Mouse (Mus musculus): ENCODE results near the gene Gm45140. TPM values are rescaled to one million over a fixed set of nuclear protein-coding genes. Genes with fewer than 3 reads are reported as not detected.

Gene Gm45140
- total and polyA plus RNA-seq, 3 experiments, result 4.3 to 25.7 (median 13.0) TPM

- H3K27ac ChIP-seq (ENCODE audit: insufficient read depth, low read depth), result no peak overlapping the region
- H3K9me3 ChIP-seq (replicated peaks; ENCODE audit: low read length), result no peaks in the 10 kb centered on the region
- dilution Hi-C loops (cut with MboI; ENCODE audit: extremely low pct_ligation_motif_present, extremely low pct_unique_long_range_greater_than_20kb, low sequenced_read_pairs), result no loop called here
- H3K79me2 ChIP-seq (replicated peaks; ENCODE audit: control insufficient read depth, extremely low read depth, insufficient read depth, poor library complexity, severe bottlenecking), result no peaks in the 10 kb centered on the region
- peaks cover 7 to 16% of the 10 kb centered on the region in 2 experiments for H3K4me1 ChIP-seq (ENCODE audit: control insufficient read depth in 1 of 2, insufficient read depth in 2 of 2)
- no peak overlapping the region for H3K4me2 ChIP-seq (ENCODE audit: insufficient read depth, low read depth, poor library complexity, severe bottlenecking)
- in situ Hi-C loops (cut with MboI; ENCODE audit: low pct_ligation_motif_present, low pct_unique_long_range_greater_than_20kb, low sequenced_read_pairs), result no loop called here
- no peaks in the 10 kb centered on the region for H3K36me3 ChIP-seq (replicated peaks in 1 of 2; ENCODE audit: control insufficient read depth in 1 of 2, insufficient read depth in 1 of 2, low read length in 1 of 2)
- no peak overlapping the region for H3K9ac ChIP-seq (ENCODE audit: insufficient read depth, low read depth)
- no peak overlapping the region for H3K4me3 ChIP-seq (replicated peaks in 1 of 3; ENCODE audit: low read depth in 2 of 3, low read length in 2 of 3, poor library complexity in 1 of 3)
- TF ChIP-seq POLR2A (IDR thresholded peaks at IDR 0.05; ENCODE audit: low read depth, low read length) (no peak), IRF4 (IDR thresholded peaks at IDR 0.05; ENCODE audit: low read depth, low read length) (no peak), CTCF (conservative IDR thresholded peaks at IDR 0.05 in 1 of 2, IDR thresholded peaks at IDR 0.05 in 1 of 2; ENCODE audit: low read depth in 2 of 2, low read length in 2 of 2) (no peak)
- DNase-seq (ENCODE audit: extremely low read depth), result no peak
- peaks cover 3% of the 10 kb centered on the region for H3K27me3 ChIP-seq (replicated peaks)
Observed at GRCm38 (mm10) chr6:87759850-87760249, 75.7 kb downstream of the Gm45140 start.

DNA sequence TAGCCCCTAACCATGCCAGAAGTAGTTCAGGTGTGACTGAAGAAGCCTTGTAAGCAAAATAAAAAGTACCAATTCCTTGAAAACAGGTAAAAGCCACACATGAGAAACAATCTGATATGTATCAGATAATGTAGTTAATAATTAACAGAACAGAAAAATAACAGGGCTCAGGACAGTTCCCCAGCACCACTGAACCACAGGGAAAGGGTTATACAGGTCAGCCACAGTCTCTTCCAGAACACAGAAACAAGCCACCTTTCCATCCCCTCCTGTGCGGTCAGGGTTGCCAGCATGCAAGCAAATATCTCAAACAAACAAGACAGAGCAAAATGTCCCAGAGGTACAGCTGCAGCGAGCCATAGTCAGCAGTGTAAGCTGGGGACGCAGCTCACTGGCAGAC is 76.2 kb downstream of the Gm45140 start:
- Histone ChIP-seq H3K9ac (ENCODE audit: insufficient read depth, low read depth) (no peak overlapping the region), H3K79me2 (replicated peaks; ENCODE audit: control insufficient read depth, extremely low read depth, insufficient read depth, poor library complexity, severe bottlenecking) (no peaks in the 10 kb centered on the region), H3K27me3 (replicated peaks) (peaks cover 3% of the 10 kb centered on the region), H3K4me2 (ENCODE audit: insufficient read depth, low read depth, poor library complexity, severe bottlenecking) (no peak overlapping the region), H3K4me3 (replicated peaks in 1 of 3; ENCODE audit: low read depth in 2 of 3, low read length in 2 of 3, poor library complexity in 1 of 3) (no peak overlapping the region), H3K36me3 (replicated peaks in 1 of 2; ENCODE audit: control insufficient read depth in 1 of 2, insufficient read depth in 1 of 2, low read length in 1 of 2) (no peaks in the 10 kb centered on the region), H3K9me3 (replicated peaks; ENCODE audit: low read length) (no peaks in the 10 kb centered on the region), H3K27ac (ENCODE audit: insufficient read depth, low read depth) (no peak overlapping the region), H3K4me1 (ENCODE audit: control insufficient read depth in 1 of 2, insufficient read depth in 2 of 2) (peaks cover 7 to 21% of the 10 kb centered on the region in 2 experiments)
- in situ Hi-C loops (cut with MboI; ENCODE audit: low pct_ligation_motif_present, low pct_unique_long_range_greater_than_20kb, low sequenced_read_pairs) (no loop called here), dilution Hi-C loops (cut with MboI; ENCODE audit: extremely low pct_ligation_motif_present, extremely low pct_unique_long_range_greater_than_20kb, low sequenced_read_pairs) (no loop called here)
- TF ChIP-seq IRF4 (IDR thresholded peaks at IDR 0.05; ENCODE audit: low read depth, low read length), result no peak
- no peak for TF ChIP-seq MYC (IDR thresholded peaks at IDR 0.05; ENCODE audit: low read depth, low read length)
- TF ChIP-seq TBP (conservative IDR thresholded peaks at IDR 0.05; ENCODE audit: low read depth, low read length), result no peak
- TF ChIP-seq KAT2A (IDR thresholded peaks at IDR 0.05; ENCODE audit: insufficient replicate concordance, low read length), result no peak
- DNase-seq (ENCODE audit: extremely low read depth), result no peak

DNA sequence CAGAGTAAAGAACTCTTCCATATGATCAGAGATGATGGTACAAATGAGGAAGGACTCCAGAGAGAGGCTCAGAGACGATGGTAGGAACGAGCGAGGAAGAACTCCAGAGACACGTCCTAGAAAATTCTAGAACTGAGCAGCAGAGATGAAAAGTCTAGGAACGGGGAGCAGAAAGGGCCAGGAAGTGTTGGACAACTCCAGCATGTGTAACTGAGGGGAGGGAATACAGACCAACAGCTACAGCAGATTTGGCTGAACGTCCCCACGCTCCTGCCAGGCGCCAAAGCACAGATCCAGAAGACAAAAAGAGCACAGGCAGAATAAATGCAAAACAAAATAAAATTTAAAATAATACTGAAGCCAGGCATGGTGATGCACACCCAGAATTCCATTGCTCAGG is 78.7 kb downstream of the Gm45140 start:
- TF ChIP-seq POLR2AphosphoS2 (IDR thresholded peaks at IDR 0.05; ENCODE audit: low read depth, low read length), result no peak
- no peak for TF ChIP-seq MYC (IDR thresholded peaks at IDR 0.05; ENCODE audit: low read depth, low read length)
- no peak for TF ChIP-seq UBTF (IDR thresholded peaks at IDR 0.05; ENCODE audit: low read depth, low read length)
- no peak for TF ChIP-seq RAD21 (IDR thresholded peaks at IDR 0.05; ENCODE audit: low read depth, low read length)
- no peak for TF ChIP-seq GABPA (IDR thresholded peaks at IDR 0.05; ENCODE audit: insufficient replicate concordance, low read depth, low read length)
- no peak for TF ChIP-seq ZMIZ1 (IDR thresholded peaks at IDR 0.05; ENCODE audit: low read depth, low read length)
- TF ChIP-seq NRF1 (IDR thresholded peaks at IDR 0.05; ENCODE audit: low read depth, low read length), result no peak
- no peak for TF ChIP-seq BHLHE40 (IDR thresholded peaks at IDR 0.05; ENCODE audit: low read depth, low read length)
- no peak overlapping the region for H3K9ac ChIP-seq (ENCODE audit: insufficient read depth, low read depth)
- H3K36me3 ChIP-seq (replicated peaks in 1 of 2; ENCODE audit: control insufficient read depth in 1 of 2, insufficient read depth in 1 of 2, low read length in 1 of 2), result no peaks in the 10 kb centered on the region
- peaks cover 13 to 31% of the 10 kb centered on the region in 2 experiments for H3K4me1 ChIP-seq (ENCODE audit: control insufficient read depth in 1 of 2, insufficient read depth in 2 of 2)
- no peaks in the 10 kb centered on the region for H3K79me2 ChIP-seq (replicated peaks; ENCODE audit: control insufficient read depth, extremely low read depth, insufficient read depth, poor library complexity, severe bottlenecking)
- no peak overlapping the region for H3K4me3 ChIP-seq (replicated peaks in 1 of 3; ENCODE audit: low read depth in 2 of 3, low read length in 2 of 3, poor library complexity in 1 of 3)
- DNase-seq (ENCODE audit: extremely low read depth), result no peak
- H3K9me3 ChIP-seq (replicated peaks; ENCODE audit: low read length), result no peaks in the 10 kb centered on the region
- dilution Hi-C loops (cut with MboI; ENCODE audit: extremely low pct_ligation_motif_present, extremely low pct_unique_long_range_greater_than_20kb, low sequenced_read_pairs), result no loop called here
- H3K27ac ChIP-seq (ENCODE audit: insufficient read depth, low read depth), result no peak overlapping the region
- in situ Hi-C loops (cut with MboI; ENCODE audit: low pct_ligation_motif_present, low pct_unique_long_range_greater_than_20kb, low sequenced_read_pairs), result no loop called here
- peaks cover 3% of the 10 kb centered on the region for H3K27me3 ChIP-seq (replicated peaks)
- H3K4me2 ChIP-seq (ENCODE audit: insufficient read depth, low read depth, poor library complexity, severe bottlenecking), result no peak overlapping the region

Data from CH12.LX (cell line).